Mouse (Mus musculus) lung, postnatal 0 days (tissue): ENCODE results near the gene Syf2.

Experiments
- CTCF ChIP-seq: IDR thresholded peaks from 2 replicates; pipeline ENCODE4 v1.5.1; 2016; ENCODE audit warnings: antibody characterized with exemption, mild to moderate bottlenecking
- EP300 ChIP-seq: IDR thresholded peaks from 2 replicates; pipeline ENCODE4 v1.6.1; 2016; ENCODE audit warnings: antibody characterized with exemption, mild to moderate bottlenecking, control low read depth

DNA sequence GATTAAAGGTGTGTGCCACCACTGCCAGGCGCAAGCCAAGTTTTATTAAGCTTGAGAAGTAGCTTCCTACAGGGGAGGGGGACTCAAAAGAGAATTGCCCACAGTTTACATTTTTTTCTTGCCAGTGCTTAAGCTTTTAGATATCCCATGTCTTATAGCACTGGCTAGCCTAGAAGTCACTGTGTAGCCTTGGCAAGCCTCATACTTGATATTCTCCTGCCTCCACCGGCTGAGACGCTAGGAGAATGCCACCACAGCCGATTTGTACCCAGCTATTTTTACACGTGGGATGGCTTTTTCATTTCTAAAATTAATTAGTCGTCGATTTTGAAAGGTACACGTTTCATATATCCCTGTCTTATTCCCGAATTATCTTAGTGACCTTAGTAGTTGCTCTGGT lies 508 bp upstream of the Syf2 start:
- TF ChIP-seq CTCF (no peak), EP300 (no peak)
